Mouse (Mus musculus) thymus, adult 2 months (tissue): ENCODE results near the gene Mustn1.

Experiments used
- CTCF ChIP-seq: fragments of 200-500 bp; IDR thresholded peaks from 2 replicates; pipeline ENCODE4 v1.5.1; 2012; ENCODE audit warnings: mild to moderate bottlenecking, control low read depth, low read length, moderate library complexity, borderline replicate concordance; ENCODE audit not compliant: control insufficient read depth, poor library complexity, insufficient read depth; ENCODE audit errors: extremely low read depth
- POLR2A ChIP-seq: fragments of 200-500 bp; IDR thresholded peaks from 2 replicates; pipeline ENCODE4 v1.6.1; 2012; ENCODE audit warnings: mild to moderate bottlenecking, low read length, control low read depth, moderate library complexity; ENCODE audit not compliant: control insufficient read depth, poor library complexity, insufficient read depth; ENCODE audit errors: extremely low read depth

DNA sequence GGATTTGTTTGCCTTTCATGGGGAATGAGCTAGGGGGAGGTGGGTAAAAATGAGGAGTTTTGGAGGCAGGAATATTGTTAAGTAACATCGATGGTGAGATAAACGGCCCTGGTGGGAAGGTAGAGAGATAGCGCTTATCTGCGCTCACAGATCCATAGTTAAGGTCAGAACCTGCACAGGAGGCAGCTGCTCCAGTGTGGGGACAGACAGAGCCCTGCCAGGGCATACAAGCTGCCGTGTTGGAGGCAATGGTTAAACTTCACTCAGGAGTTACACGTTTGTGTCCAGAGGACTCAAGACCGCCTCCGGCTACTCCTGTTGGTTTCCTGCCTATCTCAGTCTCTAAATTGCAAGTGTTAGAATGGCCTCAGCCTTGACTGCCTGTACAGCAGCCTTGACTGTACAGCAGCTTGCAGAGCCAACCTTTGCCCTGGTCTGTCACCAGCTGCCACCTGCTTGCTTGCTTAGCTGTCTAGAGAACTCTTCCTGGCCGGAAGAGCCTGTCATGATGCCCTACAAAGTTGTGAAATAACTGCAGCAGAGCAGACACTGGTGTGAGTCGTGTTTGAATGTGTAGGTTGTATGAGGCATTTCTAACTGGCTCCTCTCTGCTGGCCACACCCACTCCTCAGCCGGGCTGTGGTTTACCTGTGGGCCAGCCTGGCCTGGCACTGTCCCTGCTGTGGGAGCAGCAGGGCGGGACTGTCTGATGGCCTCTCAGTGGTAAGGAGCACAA lies 3.7 kb upstream of the Mustn1 start:
- TF ChIP-seq CTCF: no peak
- no peak for TF ChIP-seq POLR2A
